ENCODE assay signal across 17 mouse cellular contexts in genomic region chr13:29486709-29487108, GRCm38 (mm10).
DNase-seq lines count a peak whose midpoint lies in the region; ATAC-seq and TF ChIP-seq lines count a peak whose summit lies in the region.
"Had no signal": no experiment of that assay in that cellular context is flagged by ENCODE, and none has a peak within 500 bp of the region (broad histone marks: within the 10 kb centered on the region; RNA-seq: fewer than 3 reads in every experiment).

No protein-coding gene starts in this region.

- H3K4me1 ChIP-seq in neural tube, embryonic 12.5 days: no peaks in the 10 kb centered on the region
- H3K4me1 ChIP-seq in neural tube, embryonic 15.5 days: peaks cover 6% of the 10 kb centered on the region; the same call in 1 of the 2 replicates
- peaks cover 7% of the 10 kb centered on the region; the same call in 1 of the 2 replicates for H3K4me1 ChIP-seq in forebrain, postnatal 0 days (ENCODE audit: insufficient read depth)
- H3K4me1 ChIP-seq: liver, embryonic 15.5 days had no signal

- no peak overlapping the region for H3K27ac ChIP-seq in neural tube, embryonic 12.5 days
- no peak overlapping the region for H3K27ac ChIP-seq in neural tube, embryonic 15.5 days (replicated peaks)
- H3K27ac ChIP-seq in forebrain, postnatal 0 days (ENCODE audit: low read depth, low read length): no peak overlapping the region
- H3K27ac ChIP-seq: liver, embryonic 15.5 days; midbrain, embryonic 12.5 days had no signal

- ATAC-seq in neural tube, embryonic 12.5 days (ENCODE audit: low FRiP score, low read depth): peak; percentile 74
- no peak for ATAC-seq in neural tube, embryonic 15.5 days (ENCODE audit: low FRiP score)
- ATAC-seq in forebrain, postnatal 0 days: peak; percentile 53
- ATAC-seq in inflammation-experienced regulatory T-cells, adult 6 months: no peak

- no peak overlapping the region for H3K4me2 ChIP-seq in neural tube, embryonic 12.5 days (replicated peaks)
- H3K4me2 ChIP-seq in neural tube, embryonic 15.5 days: no peak overlapping the region
- no peak overlapping the region for H3K4me2 ChIP-seq in forebrain, postnatal 0 days (ENCODE audit: low read depth)
- H3K4me2 ChIP-seq: liver, embryonic 15.5 days; midbrain, embryonic 12.5 days had no signal

- no peak overlapping the region for H3K9ac ChIP-seq in neural tube, embryonic 12.5 days
- H3K9ac ChIP-seq in neural tube, embryonic 15.5 days (replicated peaks): no peak overlapping the region
- H3K9ac ChIP-seq in forebrain, postnatal 0 days: no peak overlapping the region
- H3K9ac ChIP-seq: liver, embryonic 15.5 days; midbrain, embryonic 12.5 days had no signal

- peak; percentile 33 for DNase-seq in heart, adult 11 months
- DNase-seq in heart, postnatal 10 days: no peak
- DNase-seq in forebrain, postnatal 0 days: peak; percentile 27
- no peak for DNase-seq in right cerebral cortex, postnatal 4 days
- no peak for DNase-seq in layer of hippocampus, adult 11-12 months (ENCODE audit: low spot score)
- DNase-seq: adrenal gland, postnatal 10 days; cerebellum, postnatal 14 days; heart, adult 18-20 months; kidney, postnatal 14 days; layer of hippocampus, postnatal 36 days; lung, postnatal 14 days; right cerebral cortex, postnatal 14 days had no signal

- H3K36me3 ChIP-seq in neural tube, embryonic 12.5 days: no peaks in the 10 kb centered on the region
- no peaks in the 10 kb centered on the region for H3K36me3 ChIP-seq in neural tube, embryonic 15.5 days
- no peaks in the 10 kb centered on the region for H3K36me3 ChIP-seq in forebrain, postnatal 0 days (ENCODE audit: insufficient read depth)
- H3K36me3 ChIP-seq: liver, embryonic 15.5 days; midbrain, embryonic 12.5 days had no signal

- H3K4me3 ChIP-seq in neural tube, embryonic 12.5 days: no peak overlapping the region
- no peak overlapping the region for H3K4me3 ChIP-seq in neural tube, embryonic 15.5 days (replicated peaks)
- no peak overlapping the region for H3K4me3 ChIP-seq in forebrain, postnatal 0 days (ENCODE audit: low read depth, low read length)
- H3K4me3 ChIP-seq: liver, embryonic 15.5 days; midbrain, embryonic 12.5 days had no signal

- TF ChIP-seq CTCF in forebrain, postnatal 0 days (IDR thresholded peaks at IDR 0.05; ENCODE audit: low read depth): no peak

- no peaks in the 10 kb centered on the region for H3K9me3 ChIP-seq in neural tube, embryonic 12.5 days
- no peaks in the 10 kb centered on the region for H3K9me3 ChIP-seq in neural tube, embryonic 15.5 days (replicated peaks)
- H3K9me3 ChIP-seq in forebrain, postnatal 0 days (ENCODE audit: low read length): no peaks in the 10 kb centered on the region
- H3K9me3 ChIP-seq: liver, embryonic 15.5 days; midbrain, embryonic 12.5 days had no signal

- intact Hi-C loops in heart, postnatal 10 days (cut with DNase I): no loop called here

- WGBS in neural tube, embryonic 12.5 days: 46% methylated on average over 3 of the region's 3 CpGs
- 37% methylated on average over 3 of the region's 3 CpGs for WGBS in neural tube, embryonic 15.5 days
- WGBS in forebrain, postnatal 0 days: 43% methylated on average over 3 of the region's 3 CpGs

- H3K27me3 ChIP-seq in neural tube, embryonic 12.5 days (replicated peaks): no peaks in the 10 kb centered on the region
- H3K27me3 ChIP-seq in neural tube, embryonic 15.5 days (replicated peaks): no peaks in the 10 kb centered on the region
- no peaks in the 10 kb centered on the region for H3K27me3 ChIP-seq in forebrain, postnatal 0 days (ENCODE audit: insufficient read depth, low read length)
- H3K27me3 ChIP-seq: liver, embryonic 15.5 days; midbrain, embryonic 12.5 days had no signal

Comparison
In these comparisons a context has a peak if more than half of its experiments do, and no peak if none do; other contexts are left out.
1. DNase-seq: peak in heart, adult 11 months (single experiment) and forebrain, postnatal 0 days (single experiment); none in heart, postnatal 10 days (0 of 2), right cerebral cortex, postnatal 4 days (single experiment) and layer of hippocampus, adult 11-12 months (single experiment).
2. ATAC-seq: peak in neural tube, embryonic 12.5 days (single experiment) and forebrain, postnatal 0 days (single experiment); none in neural tube, embryonic 15.5 days (single experiment) and inflammation-experienced regulatory T-cells, adult 6 months (single experiment).